Mouse (Mus musculus): Measurements from ENCODE around the gene Mrps6.
"Not testable (repeated sequence)": the region's sequence is repeated elsewhere in the genome, so short reads cannot be mapped to it uniquely, and the experiment has no call there.

Mrps6 gene

GRCm38 (mm10) chr16:92062832-92063231 is 4.8 kb downstream of the Mrps6 start:
- DNase-seq (ENCODE audit: low spot score in 2 of 2), result no peak

GRCm38 (mm10) chr16:92064801-92065200 is 6.7 kb downstream of the Mrps6 start:
- no peak for DNase-seq (ENCODE audit: low spot score in 2 of 2)

DNA sequence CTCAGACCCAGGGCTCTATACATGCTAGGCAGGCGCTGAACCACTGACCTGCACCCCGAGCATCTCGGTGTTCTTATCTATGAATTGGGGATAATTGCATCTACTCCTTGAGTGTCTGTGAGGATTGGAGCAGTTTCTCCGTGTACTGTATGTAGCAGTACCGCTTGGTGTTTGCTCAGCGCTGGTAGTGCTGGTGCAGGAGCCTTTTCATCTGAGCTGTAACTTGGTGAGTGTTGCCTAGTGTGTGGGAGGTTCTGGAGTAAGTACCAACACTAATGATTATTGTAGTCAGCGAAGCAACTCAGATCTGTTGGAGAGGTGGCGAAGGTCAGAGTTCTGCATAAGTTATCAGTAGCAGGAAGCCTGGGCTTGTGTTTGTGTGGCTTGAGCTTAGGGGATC is 12.3 kb downstream of the Mrps6 start:
- DNase-seq (ENCODE audit: low spot score in 2 of 2), result no peak

- no peak for DNase-seq (ENCODE audit: low spot score in 2 of 2)
Observed at GRCm38 (mm10) chr16:92076797-92077196, 18.7 kb downstream of the Mrps6 start.

DNA sequence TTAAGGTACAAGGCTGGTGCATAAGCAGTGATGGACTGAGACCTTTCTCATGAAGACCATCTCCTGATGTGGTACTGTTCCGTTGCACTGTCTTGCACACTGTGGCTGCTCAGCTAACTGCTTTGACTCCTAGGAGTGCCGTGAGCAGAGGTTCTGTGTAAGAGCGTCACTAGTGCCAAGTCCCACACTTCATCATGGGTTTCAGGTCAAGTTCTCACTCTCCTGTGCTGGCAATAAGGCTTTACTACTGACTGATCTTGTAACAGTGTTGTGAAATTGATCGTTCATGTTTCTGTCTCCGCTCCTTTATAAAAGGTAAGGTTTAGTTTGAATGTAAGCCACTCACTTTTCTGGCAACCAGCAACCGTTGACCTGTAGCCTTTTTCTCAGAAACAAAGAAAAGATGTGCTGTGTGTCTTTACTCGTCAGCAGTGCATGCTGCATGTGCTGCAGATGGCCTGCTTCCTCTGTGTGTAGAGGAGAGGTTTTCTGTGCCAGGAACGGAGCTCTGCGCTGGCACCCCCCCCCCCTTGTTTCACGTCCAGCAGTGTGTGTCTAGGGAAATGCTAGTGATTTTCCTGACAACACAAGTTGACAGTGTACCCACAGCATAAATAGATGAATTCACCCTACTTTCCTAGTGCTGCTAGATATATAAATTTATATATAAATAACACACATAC is 25.8 kb downstream of the Mrps6 start:
- no peak for DNase-seq (ENCODE audit: low spot score in 2 of 2)

- DNase-seq (ENCODE audit: low spot score in 2 of 2), result no peak
Observed at GRCm38 (mm10) chr16:92089225-92089624, 31.2 kb downstream of the Mrps6 start.

DNA sequence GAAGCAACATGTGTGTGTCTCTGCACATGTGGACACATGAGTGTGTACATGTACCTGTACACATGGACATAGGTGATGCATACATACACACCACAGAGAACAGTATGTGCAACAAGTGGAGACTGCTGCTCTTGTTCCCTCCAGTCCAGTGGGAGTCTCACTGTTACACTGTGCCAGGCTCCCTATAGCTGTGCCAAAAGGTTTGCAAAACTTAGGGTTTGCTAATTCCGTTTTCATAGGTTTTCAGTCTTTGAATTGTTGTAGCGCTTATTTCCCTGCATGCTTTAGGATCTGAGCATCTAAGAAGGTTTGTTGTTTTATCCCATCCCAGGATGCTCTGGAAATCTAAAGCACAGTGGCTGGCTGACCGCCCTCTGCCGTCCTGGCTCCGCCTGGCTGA is 33.8 kb downstream of the Mrps6 start:
- DNase-seq (ENCODE audit: low spot score in 2 of 2), result no peak

- no peak for DNase-seq (ENCODE audit: low spot score in 2 of 2)
Observed at GRCm38 (mm10) chr16:92098351-92099051, 40.4 kb downstream of the Mrps6 start.

DNA sequence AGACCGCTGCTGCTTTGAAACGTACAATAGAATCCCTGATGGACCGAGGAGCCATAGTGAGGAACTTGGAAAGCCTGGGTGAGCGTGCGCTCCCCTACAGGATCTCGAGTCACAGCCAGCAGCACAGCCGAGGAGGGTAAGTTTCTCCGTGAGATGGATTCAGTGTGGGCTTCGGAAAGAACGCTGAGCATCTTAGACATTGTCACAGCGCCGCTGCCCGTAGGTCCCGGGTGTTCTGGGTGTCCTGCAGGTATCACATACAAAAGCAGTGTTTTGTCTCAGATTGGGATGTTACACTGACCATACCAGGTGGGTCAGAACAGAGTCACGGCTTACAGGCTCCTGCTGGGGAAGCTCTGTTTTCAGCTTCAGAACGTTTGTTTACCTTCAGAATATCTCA is 41.5 kb downstream of the Mrps6 start:
- no peak for DNase-seq (ENCODE audit: low spot score in 2 of 2)

DNA sequence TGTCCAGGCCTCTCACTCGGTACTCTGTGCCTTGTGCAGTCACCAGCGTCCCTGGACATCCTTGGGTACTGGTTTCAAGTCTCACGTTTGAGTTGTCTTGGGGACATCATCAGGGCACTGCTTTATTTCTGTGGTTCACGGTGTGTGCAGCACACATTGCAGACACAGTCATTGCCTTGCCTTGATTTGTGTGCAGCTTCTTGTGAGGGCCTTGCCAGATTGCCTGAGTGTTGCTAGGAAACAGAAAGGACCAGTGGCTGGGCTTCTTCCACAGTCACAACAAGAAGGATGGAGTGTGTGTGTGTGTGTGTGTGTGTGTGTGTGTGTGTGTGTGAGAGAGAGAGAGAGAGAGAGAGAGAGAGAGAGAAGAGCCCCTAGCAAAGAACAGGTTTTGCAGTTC is 42.0 kb downstream of the Mrps6 start:
- no peak for DNase-seq (ENCODE audit: low spot score in 2 of 2)

- DNase-seq (ENCODE audit: low spot score in 2 of 2), result no peak
Observed at GRCm38 (mm10) chr16:92102115-92102514, 44.0 kb downstream of the Mrps6 start.

- DNase-seq (ENCODE audit: low spot score in 2 of 2), result not testable (repeated sequence)
Observed at GRCm38 (mm10) chr16:92102931-92103330, 44.9 kb downstream of the Mrps6 start.

DNA sequence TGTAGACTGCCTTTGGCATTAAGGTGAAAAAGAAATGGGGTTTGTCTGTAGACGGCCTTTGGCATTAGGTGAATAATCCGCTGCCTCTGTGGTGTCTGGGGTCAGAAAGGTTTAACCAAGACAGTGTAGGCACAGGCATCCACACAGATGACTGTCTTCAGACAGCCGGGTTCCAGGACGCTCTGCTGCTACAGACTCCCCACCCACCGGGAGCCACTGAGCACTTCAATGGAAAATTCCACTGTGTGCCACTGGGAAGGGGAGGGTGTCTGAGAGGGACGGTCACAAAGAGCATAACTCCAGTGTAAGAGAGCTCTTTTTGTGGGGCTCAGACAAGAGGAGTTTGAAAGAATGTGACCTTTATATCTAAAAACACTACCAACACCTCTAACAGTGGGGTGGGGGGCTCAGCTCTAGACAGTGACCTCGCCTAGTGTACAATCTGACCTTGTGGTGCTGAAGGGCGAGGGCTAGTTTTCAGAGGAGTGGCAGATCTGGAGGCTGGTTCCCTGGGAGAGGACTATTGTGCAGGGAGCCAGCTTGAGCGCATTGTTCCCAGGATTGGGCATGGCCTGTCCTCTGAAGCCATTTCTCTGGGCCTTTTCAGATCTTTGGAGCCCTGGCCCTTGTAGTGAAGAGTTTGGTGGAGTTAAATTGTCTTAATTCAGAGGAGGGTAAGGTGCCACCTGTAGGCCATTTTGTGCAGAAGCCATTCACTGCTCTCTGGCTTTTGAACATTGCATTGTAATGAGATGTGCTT is 45.7 kb downstream of the Mrps6 start:
- no peak for DNase-seq (ENCODE audit: low spot score in 2 of 2)

- no peak for DNase-seq (ENCODE audit: low spot score in 2 of 2)
Observed at GRCm38 (mm10) chr16:92104332-92104590, 46.2 kb downstream of the Mrps6 start.

DNA sequence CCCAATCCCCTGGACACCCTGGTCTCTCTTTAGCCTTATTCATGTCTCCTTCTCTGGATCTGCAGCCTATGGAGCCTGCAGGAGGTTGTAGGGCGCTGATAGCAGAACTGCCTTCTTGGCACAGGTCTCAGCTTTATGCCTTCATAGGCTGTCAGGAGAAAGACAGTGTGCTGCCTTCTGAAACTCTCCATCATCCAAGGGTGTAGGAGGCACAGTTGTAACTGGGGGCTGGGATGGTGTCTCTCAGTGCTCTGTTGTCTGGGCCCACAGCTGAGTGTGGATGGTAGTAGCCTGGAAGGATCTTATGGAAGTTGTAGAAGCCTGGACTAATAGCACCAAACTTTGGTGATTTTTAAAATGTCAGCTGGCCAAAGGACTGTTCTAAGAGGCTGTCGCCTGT is 46.9 kb downstream of the Mrps6 start:
- DNase-seq (ENCODE audit: low spot score in 2 of 2), result no peak

DNA sequence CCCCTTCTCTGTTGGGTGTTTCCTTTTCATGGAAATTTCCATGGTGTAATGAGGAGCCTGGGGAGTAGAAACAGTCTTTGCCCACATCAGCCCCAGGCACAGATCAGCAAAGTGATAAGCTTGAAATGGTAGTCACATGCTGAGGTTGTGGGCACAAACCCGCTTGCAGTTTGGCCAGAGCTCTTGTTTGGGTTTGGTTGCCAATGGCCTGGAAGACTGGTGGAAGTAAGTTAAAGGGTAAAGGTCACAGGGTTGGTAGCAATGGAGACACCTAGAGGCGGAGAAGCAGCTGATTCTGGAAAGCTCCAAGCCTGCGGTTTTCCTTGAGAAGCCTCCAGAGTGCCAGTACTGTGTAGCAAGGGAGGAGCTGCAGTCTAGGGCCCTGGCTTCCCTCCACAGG is 47.6 kb downstream of the Mrps6 start:
- no peak for DNase-seq (ENCODE audit: low spot score in 2 of 2)

DNA sequence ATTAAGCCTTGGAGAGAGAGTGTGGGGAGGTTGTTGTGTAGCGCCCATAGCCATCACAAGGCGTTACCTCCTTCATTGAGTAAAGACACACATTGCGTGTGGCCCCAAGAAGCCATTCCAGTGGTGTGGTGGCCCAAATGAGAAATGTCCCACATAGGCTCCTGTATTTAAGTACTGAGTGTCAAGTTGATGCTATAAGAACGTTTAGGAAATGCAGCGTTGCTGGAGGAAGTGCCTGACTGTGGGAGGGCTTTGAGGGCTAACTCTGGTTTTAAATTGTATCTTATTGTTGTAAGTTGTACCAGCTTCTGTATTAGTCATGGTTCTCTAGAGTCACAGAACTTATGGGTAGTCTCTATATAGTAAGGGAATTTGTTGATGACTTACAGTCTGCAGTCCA is 49.3 kb downstream of the Mrps6 start:
- DNase-seq (ENCODE audit: low spot score in 2 of 2), result no peak

DNA sequence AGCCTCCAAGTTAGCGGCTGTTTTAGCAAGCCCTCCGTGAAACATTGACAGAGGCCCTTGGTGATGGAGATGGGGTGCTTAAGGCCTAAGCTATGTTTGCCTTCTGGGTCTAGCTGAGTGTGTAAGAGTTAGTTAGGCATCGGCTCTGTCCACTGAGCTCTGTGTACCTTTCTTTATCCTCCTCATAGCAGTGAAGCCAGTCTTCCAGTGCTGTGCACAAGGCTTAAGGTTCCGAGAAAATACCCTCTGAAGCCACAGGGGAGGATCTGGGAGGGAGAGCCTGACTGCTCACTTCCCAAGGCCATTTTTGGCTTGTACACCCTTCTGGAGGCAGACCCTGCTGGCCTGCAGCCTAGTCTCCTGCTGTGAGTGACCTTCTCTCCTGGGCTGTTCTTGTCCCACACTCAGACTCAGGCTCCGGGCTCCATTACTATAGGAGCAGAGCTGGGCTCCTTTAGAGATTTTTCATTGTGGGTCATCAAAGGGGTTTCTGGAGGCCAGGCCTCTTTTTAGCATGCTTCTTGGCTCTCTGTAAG is 56.7 kb downstream of the Mrps6 start:
- no peak for DNase-seq (ENCODE audit: low spot score in 2 of 2)

GRCm38 (mm10) chr16:92115611-92116421 is 57.7 kb downstream of the Mrps6 start:
- DNase-seq (ENCODE audit: low spot score in 2 of 2), result peak; percentile 52 to 63

DNA sequence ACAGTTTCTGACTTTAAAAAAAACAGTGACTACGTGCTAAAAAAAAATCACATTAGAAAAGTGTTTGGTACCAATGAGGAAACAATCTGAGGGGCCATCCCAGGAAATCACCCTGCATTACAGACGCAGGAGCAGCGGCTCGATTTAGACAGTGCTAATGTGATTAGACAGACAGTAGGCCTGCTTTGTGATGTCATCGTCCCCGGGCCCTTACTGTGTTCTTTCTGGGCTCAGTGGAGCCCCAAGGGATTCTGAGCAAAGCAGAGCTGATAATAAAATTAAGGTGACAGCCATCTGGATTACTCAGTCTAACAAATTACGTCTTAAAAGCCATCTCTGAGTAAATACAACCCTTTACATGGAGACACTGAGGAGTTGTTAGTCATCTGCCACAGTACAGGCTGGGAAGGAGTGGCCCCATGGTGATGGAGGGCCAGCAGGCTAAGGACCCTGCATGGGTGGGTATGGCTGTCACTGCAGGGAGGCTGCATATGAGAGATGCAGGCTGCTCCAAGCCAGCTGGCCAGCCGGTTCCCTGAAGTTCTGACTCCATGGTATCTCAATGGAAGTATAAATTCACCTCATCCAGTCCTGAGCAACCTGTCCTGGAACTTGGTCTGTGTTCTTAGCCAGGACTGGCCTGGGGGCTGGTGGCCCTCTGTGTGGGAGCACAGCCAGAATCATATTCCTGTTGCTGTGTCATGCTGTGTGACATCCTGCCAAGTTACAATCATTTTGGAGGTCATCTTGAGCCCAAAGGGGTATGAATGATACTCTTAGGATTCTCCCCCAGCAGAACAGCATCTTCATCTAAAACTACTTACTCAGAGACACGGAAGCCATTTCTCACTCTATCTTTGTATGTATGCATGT is 59.5 kb downstream of the Mrps6 start:
- DNase-seq (ENCODE audit: low spot score in 2 of 2), result no peak

DNA sequence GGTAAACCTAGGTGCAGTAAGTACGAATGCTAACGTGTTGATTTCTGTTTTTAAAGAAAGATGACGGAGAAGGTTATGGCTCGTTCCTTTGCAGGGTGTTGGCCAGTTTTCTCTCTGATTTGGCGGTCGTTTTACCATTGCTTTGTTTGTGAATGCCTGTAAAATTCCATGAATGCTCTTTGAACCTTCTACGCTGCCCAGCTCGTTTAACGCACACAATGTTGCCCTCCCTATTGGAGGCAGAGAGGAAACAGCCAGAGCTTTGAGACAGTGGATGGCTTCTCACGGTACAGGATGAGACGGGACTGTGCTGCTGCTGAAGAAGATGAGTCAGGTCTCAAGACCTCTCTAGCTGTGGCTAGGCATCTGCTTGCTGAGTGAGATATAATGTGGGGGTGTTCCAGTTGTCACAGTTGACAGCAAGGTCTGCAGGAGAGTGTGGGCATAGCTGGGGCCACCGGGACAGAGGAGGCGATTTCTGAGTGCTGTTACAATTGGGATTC is 61.0 kb downstream of the Mrps6 start:
- DNase-seq (ENCODE audit: low spot score in 2 of 2), result no peak

Data from frontal cortex, postnatal 10 days (tissue).